Mouse (Mus musculus) embryonic fibroblast, embryonic 13.5 days (primary cell): ENCODE data around the gene Cd63.

Experiments
- CTCF ChIP-seq: IDR thresholded peaks from 2 replicates; pipeline ENCODE4 v1.5.1; 2011; ENCODE audit warnings: mild to moderate bottlenecking, control low read depth, low read length, moderate library complexity, borderline replicate concordance; ENCODE audit not compliant: insufficient read depth
- POLR2A ChIP-seq: IDR thresholded peaks from 2 replicates; pipeline ENCODE4 v1.6.1; 2011; ENCODE audit warnings: low read depth, mild to moderate bottlenecking, control low read depth, low read length, moderate library complexity

DNA sequence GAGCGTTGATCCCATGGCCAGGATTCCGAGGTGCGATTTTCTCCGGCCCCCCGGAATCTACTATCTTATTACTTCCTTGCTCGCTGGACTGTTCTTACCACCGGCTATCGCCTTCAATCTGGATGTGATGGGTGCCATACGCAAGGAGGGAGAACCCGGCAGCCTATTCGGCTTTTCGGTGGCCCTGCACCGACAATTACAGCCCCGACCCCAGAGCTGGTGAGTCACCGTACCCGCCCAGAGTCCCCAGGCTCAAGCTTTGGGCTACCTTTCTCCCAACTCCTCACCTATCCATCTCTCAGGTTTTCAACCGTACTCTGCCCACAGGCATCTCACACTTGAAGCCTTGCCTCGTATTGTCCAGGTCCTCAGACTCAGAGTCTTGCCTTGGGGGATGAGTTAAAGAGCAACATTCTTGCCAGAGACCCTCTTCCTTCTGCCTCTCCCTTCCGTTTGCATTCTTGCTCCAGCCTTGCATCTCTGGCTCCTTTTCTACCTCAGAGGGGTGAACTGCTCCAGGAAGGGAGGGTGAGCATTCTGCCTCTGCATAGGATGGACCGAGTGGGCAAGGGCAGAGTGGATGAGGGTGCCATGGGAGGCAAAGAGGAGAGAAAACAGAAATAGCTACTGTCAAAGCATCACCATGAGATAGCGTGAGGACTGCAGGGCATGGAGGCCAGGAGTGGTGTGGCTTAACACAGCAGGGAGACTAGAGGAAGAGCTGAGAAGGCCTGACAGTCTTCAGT is 33.4 kb downstream of the Cd63 start:
- TF ChIP-seq CTCF (no peak), POLR2A (no peak)
